Mouse (Mus musculus): ENCODE measurements around the gene Gm9958. TPM values are rescaled to one million over a fixed set of nuclear protein-coding genes. Genes with fewer than 3 reads are reported as not detected.

Gm9958 gene
- total RNA-seq (2021), result 1 to 10 TPM; 2.2 to 3.4 TPM
- long read RNA-seq, experiment 1, transcript Gm9958-201 (1 exons, 1,284 nt), result major isoform, 5 of 5 reads
- long read RNA-seq, experiment 1, partial matches to known transcripts, result 0 of 5 reads
- long read RNA-seq, experiment 1, other reads (novel, unspliced or antisense), result 0 of 5 reads
- long read RNA-seq, experiment 2, partial matches to known transcripts, result 0 of 1 reads
- long read RNA-seq, experiment 2, other reads (novel, unspliced or antisense), result 0 of 1 reads

DNA sequence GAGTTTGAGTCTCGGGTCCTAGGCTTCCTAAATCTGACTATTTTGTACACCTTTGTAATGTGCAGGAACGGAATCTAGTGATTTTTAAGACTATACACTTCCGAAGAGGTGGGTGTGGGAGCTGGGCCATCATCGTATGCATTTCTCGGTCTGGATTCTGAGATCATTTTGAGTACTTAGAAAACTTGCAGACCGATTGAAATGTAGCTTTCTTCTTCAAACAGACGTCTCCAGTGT is at the start of gene Gm9958:
Gene Gm9958 (plus strand): TSS at position 138 of the 237 bp plus-strand sequence.
- DNase-seq, result peak in 1 of 2 experiments; percentile 8

- no peak for DNase-seq
Measured at GRCm38 (mm10) chr5:90331071-90331470, 35.9 kb upstream of the Gm9958 start.

GRCm38 (mm10) chr5:90332478-90332877 is 34.5 kb upstream of the Gm9958 start:
- no peak for DNase-seq

GRCm38 (mm10) chr5:90338177-90339091 is 28.6 kb upstream of the Gm9958 start:
- DNase-seq, result no peak

GRCm38 (mm10) chr5:90339129-90339952 is 27.7 kb upstream of the Gm9958 start:
- DNase-seq, result peak; percentile 81 to 82

DNA sequence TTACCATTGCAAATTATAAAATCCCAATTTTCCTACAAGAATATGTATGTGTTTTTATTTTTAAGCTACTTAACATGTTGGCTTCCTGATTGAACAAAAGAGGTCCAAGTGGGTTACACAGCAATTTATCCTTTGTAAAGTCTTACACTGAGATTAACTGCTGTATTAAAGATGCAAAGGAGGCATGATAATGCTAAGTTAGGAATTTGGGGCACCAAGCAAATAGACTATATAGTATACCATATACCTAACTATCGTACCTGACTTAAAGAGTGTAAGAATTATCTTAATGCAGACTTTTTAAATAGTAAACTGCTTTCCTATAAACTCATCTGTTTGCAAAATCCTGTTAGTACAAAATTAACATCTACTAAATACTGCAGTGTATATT is 27.1 kb upstream of the Gm9958 start:
- DNase-seq, result no peak

DNA sequence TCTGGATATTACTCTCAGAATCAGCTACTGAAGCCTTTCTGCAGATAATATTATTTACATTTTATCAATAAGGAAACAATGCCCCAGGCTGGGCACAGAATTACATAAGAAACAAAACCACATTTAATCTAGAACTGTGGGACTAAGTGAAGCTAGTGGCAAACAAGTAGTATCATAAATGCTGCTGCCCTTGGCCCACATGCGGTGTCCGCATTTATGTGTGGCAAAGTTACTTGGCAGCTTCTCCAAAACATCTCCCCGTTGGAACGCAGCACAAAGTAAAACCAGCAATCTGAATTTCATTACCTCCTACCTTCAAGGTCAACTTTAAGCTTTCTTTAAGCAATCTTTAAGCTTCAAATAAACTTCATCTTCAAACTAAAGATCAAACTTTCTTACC is 26.2 kb upstream of the Gm9958 start:
- peak; percentile 44 to 48 for DNase-seq

DNA sequence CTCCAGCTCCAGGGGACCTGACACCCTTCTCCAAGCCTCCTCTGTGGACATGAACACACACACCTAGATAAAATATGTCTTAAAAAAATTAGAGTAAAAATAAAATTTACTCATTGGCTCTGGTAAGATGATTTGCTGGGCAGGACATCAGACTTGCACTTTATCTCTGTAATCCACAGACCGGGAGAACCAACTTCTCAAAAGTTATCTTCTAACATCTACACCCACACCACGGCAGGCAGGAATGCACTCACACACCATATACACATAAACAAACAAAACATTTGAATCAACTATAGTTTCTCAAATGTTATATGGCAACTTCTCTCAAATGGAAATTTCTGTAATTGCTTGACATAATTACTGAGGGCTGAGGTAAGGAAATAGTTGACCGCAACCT is 20.1 kb upstream of the Gm9958 start:
- DNase-seq, result no peak

DNA sequence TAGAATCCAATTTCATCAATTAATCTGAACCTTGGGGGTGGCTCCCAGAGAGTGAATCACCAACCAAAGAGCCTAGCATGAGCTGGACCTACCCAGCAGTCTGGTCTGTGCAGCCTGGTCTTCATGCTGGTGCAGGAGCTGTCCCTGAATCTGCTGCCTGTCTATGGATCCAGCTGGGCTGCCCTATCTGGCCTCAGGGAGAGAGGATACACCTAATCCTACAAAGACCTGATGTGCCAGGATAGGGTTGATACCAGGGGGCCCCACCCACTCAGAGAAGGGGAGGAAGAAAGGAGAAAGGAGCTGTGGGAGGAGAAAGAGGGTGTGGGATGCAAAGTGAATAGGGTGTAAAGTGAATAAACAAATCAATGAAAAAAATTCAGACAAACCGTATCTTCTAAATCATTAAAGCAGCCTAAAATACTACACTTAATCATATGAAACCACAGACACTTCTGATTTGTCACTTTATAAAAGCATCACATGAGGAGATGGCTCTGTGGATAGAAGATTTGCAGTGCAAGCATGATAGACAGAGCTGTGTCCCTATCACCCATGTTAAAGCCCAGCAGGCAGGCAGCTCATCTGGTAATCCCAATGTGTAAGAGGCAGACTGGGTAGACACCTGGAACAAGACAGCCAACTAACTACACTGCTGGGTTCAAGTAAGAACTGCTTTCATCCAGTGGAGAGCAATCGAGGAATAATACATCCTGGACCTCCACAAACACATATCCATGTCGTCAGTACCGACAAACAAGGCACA is 13.3 kb upstream of the Gm9958 start:
- no peak for DNase-seq

DNA sequence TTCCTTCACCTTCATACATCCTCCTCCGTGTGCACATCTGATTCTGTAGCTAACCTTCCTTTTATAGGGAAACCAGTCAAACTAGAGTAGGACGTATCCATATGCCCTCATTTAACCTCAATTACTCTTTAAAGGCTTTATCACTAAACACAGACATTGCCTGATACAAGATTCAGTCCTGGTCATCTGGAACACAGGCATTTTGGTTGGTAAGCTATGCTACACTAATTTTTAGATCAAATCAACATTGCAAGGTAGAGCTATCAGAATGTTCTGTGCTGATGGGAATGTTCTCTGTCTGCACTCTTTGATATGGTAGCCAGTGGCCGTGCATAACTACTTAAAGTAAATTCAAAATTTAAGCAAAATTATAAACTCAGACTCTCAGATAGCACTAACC is 11.2 kb upstream of the Gm9958 start:
- DNase-seq, result no peak

DNA sequence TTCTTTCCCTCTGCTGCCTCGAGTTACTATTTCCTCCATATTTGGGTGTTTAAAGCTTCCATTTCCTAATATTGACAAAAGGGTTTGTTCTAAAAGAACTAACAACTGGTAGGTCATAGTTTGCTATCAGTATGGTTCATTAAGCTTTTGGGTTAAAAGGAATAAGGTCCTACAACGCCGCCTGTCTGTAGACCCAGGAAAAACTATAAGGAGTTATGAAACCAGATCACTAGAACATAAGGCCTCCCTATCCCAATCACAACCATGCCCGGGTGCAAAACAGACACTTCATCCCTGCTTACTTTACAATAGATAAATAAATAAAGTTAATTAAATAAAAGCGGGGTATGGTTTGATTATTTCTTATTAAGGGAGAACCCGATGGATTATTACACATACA is 2.5 kb upstream of the Gm9958 start:
- peak; percentile 68 to 80 for DNase-seq

- peak; percentile 64 to 72 for DNase-seq
Measured at GRCm38 (mm10) chr5:90365141-90365951, 1.7 kb upstream of the Gm9958 start.

- DNase-seq, result peak; percentile 91 to 94
Measured at GRCm38 (mm10) chr5:90366121-90367066, 610 bp upstream of the Gm9958 start, which contains the start of gene Ankrd17. Gene Ankrd17, minus strand, starts transcription at chr5:90366577.

GRCm38 (mm10) chr5:90370401-90370800 is 3.4 kb downstream of the Gm9958 start:
- DNase-seq, result peak; percentile 37 to 50

GRCm38 (mm10) chr5:90373708-90374107 is 6.7 kb downstream of the Gm9958 start:
- no peak for DNase-seq

- DNase-seq, result no peak
Measured at GRCm38 (mm10) chr5:90381458-90381857, 14.5 kb downstream of the Gm9958 start.

DNA sequence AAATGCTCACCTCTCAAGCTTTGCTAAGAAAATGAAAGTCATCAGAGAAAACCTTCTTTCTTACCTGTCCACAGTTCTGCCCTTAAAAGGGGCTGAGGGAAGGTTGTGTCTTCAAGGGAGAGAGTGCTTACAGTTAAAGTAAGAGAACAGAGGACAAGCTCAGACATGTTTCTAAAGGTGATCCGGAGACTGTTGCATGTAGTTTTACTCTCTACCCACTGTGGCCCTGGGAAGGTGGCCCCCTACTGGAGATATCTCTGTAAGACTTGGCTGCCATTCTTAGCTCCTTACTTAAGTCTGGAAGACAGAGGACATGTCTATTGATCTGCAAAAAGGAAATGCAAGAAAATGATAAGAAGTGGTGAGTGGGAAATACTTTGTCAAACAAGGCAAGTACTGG is 16.1 kb downstream of the Gm9958 start:
- DNase-seq, result peak; percentile 36 to 50

DNA sequence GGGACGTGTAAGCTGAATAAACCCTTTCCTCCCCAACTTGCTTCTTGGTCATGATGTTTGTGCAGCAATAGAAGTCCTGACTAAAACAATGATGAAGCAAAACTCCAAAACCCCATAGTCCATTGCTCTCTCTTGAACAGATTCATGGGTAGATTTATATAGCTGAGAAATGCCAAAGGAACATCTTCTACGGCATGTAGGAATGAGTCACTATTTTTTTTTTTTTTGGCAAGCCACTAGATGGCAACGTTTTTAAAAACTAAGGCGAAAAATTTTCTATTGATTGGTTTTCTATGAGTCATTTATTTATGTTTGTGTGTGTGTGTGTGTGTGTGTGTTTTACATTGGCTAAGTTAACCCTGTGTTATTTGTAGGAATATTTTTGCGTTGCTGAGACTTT is 26.8 kb downstream of the Gm9958 start:
- no peak for DNase-seq

DNA sequence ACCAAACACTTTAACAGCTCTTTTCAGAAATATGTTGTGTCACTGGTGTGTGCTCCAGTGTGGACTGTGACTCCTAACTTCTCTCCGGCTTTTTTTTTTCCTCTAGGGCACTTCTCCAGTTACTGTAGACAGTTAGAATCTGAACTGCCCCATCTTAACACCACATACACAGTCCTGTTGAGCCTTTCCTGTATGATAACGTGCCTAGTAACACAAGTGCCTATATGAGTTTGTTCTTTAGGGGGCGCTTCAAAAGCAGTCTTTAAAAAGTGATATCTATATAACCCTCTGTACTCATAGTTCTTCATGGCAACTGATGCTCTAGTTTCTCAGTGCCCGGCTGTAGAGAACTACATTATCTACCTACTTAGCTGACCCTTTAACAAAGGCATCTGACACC is 27.3 kb downstream of the Gm9958 start:
- no peak for DNase-seq

DNA sequence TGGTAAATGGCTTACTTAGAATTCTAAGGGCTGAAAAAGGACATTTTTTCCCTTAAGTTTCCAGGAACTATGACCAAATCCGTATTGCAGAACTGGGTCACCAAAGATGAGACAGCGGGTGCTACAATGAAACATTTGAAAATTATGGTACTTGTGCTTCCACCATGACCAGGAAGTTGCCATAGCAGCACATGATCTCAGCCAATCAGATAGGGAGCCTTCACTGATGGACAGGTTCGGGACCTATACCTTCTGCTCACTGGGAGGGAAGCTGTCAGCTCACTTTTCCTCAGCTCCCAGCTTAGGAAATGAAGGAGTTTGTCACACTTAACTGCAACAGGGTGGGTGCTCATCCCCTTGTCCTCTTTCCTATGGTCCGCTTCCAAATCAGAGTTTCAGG is 29.8 kb downstream of the Gm9958 start:
- no peak for DNase-seq
